In the genomic region with DNA sequence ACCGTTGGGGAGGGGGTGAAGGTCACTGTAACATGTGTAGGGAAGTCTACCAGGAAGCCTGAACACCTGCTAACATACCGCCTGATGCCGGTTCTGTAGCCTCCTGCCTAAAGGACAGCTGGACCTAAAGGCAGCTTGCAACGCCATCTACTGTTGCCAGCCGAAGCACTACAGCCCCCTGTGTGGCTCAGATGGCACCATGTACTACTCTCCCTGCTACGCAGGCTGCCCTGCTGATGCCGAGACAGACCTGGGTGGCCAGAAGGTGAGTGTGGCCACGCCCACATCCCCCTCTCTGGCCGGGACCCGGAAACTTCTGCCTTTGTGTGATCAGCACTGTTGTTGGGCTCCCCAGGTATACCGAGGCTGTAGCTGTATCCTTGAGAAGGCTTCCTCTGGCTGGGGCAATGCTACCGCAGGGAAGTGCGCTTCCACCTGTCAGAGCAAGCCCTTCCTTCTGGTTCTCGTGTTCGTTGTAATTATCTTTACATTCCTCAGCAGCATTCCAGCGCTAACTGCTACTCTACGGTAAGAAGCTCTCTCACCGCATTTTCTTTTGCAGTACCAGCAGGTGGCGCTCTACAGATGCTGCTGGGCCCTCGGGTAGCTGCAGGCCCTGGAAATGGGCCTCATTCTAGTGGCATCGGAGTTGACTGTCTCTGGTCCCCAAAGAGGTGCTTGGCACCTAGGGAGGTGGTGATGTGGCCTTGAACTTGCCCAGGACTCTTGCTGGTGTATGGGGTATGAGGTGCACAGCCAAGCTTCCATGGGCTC, we compare ENCODE assay signal across 7 mouse cellular contexts. TPM values are rescaled to one million over a fixed set of nuclear protein-coding genes. Genes with fewer than 3 reads are reported as not detected.
A peak's percentile ranks its signal among the peaks of the same experiment; 100 is the strongest.
DNase-seq lines count a peak whose midpoint lies in the region; ATAC-seq and TF ChIP-seq lines count a peak whose summit lies in the region.

No protein-coding gene starts in this region.

- no peak for TF ChIP-seq POLR2A in embryonic fibroblast, embryonic 13.5 days (IDR thresholded peaks at IDR 0.05; ENCODE audit: low read depth, low read length)

- H3K9me3 ChIP-seq in hindbrain, postnatal 0 days (ENCODE audit: low read length) = no peaks in the 10 kb centered on the region
- no peaks in the 10 kb centered on the region for H3K9me3 ChIP-seq in lung, postnatal 0 days (ENCODE audit: low read length)

- H3K4me2 ChIP-seq in hindbrain, postnatal 0 days (ENCODE audit: low read depth, low read length) = no peak overlapping the region
- H3K4me2 ChIP-seq in lung, postnatal 0 days (replicated peaks; ENCODE audit: low read depth, low read length) = no peak overlapping the region; the same call in 1 of the 2 replicates

- no peak overlapping the region for H3K27ac ChIP-seq in embryonic fibroblast, embryonic 13.5 days (ENCODE audit: insufficient read depth, low read length)
- H3K27ac ChIP-seq in hindbrain, postnatal 0 days = no peak overlapping the region
- H3K27ac ChIP-seq in lung, postnatal 0 days (ENCODE audit: low read length) = no peak overlapping the region

- TF ChIP-seq EP300 in lung, postnatal 0 days (IDR thresholded peaks at IDR 0.05) = no peak

- WGBS in hindbrain, postnatal 0 days = 9% methylated on average over 21 of the region's 21 CpGs
- WGBS in lung, postnatal 0 days = 7% methylated on average over 20 of the region's 21 CpGs

- no peaks in the 10 kb centered on the region for H3K27me3 ChIP-seq in hindbrain, postnatal 0 days (ENCODE audit: insufficient read depth, low read length)
- H3K27me3 ChIP-seq in lung, postnatal 0 days (replicated peaks; ENCODE audit: insufficient read depth, low read length) = no peaks in the 10 kb centered on the region
- no peaks in the 10 kb centered on the region for H3K27me3 ChIP-seq in splenic B cell, adult 2 months (ENCODE audit: control insufficient read depth, insufficient read depth, low read length, poor library complexity, severe bottlenecking)

- no peaks in the 10 kb centered on the region for H3K4me1 ChIP-seq in embryonic fibroblast, embryonic 13.5 days (ENCODE audit: control insufficient read depth, insufficient read depth, low read length)
- no peaks in the 10 kb centered on the region for H3K4me1 ChIP-seq in hindbrain, postnatal 0 days (ENCODE audit: insufficient read depth, low read length)
- no peaks in the 10 kb centered on the region for H3K4me1 ChIP-seq in lung, postnatal 0 days (ENCODE audit: insufficient read depth, low read depth, low read length)

- no peak overlapping the region for H3K9ac ChIP-seq in hindbrain, postnatal 0 days (replicated peaks; ENCODE audit: low read length)
- no peak overlapping the region for H3K9ac ChIP-seq in lung, postnatal 0 days (replicated peaks; ENCODE audit: low read depth)

- DNase-seq in ovary, postnatal 10 days (ENCODE audit: low spot score) = peak; percentile 4
- no peak for DNase-seq in ovary, adult 18-20 months (ENCODE audit: low spot score)
- peak; percentile 9 for DNase-seq in adipocyte (ENCODE audit: low spot score)
- peak; percentile 64 for DNase-seq in hindbrain, postnatal 0 days (ENCODE audit: low spot score)
- peak; percentile 57 for DNase-seq in lung, postnatal 0 days (ENCODE audit: low spot score)
- DNase-seq in splenic B cell, adult 2 months (ENCODE audit: low read depth, low spot score) = peak; percentile 63

- peak; percentile 58 for TF ChIP-seq CTCF in embryonic fibroblast, embryonic 13.5 days (IDR thresholded peaks at IDR 0.05; ENCODE audit: borderline replicate concordance, insufficient read depth, low read length)
- TF ChIP-seq CTCF in hindbrain, postnatal 0 days (IDR thresholded peaks at IDR 0.05; ENCODE audit: low read depth) = peak; percentile 84
- TF ChIP-seq CTCF in lung, postnatal 0 days (IDR thresholded peaks at IDR 0.05) = peak; percentile 82

- H3K4me3 ChIP-seq in embryonic fibroblast, embryonic 13.5 days (ENCODE audit: insufficient read depth, low read length) = no peak overlapping the region
- no peak overlapping the region for H3K4me3 ChIP-seq in hindbrain, postnatal 0 days (ENCODE audit: low read length)
- no peak overlapping the region for H3K4me3 ChIP-seq in lung, postnatal 0 days (ENCODE audit: low read depth, low read length)

- ATAC-seq in hindbrain, postnatal 0 days = peak; percentile 57; the same call in 1 of the 2 replicates
- peak; percentile 66 for ATAC-seq in lung, postnatal 0 days

- no peaks in the 10 kb centered on the region for H3K36me3 ChIP-seq in hindbrain, postnatal 0 days (ENCODE audit: insufficient read depth, low read length)
- no peaks in the 10 kb centered on the region for H3K36me3 ChIP-seq in lung, postnatal 0 days (ENCODE audit: insufficient read depth, low read length)
- peaks cover 2% of the 10 kb centered on the region for H3K36me3 ChIP-seq in splenic B cell, adult 2 months (ENCODE audit: control insufficient read depth, insufficient read depth, low read length, poor library complexity, severe bottlenecking)

RNA-seq across cellular contexts. Expression of a gene that starts 16.4 kb away (rescaled TPM):
- 4.2 and 8.0 TPM in 2 replicates for polyA plus RNA-seq in embryonic fibroblast, embryonic 13.5 days (2011; ENCODE audit: insufficient read length, low read depth, missing spikeins)
- total RNA-seq in hindbrain, postnatal 0 days (2014; rRNA removed) = 4.0 and 5.4 TPM in 2 replicates
- 2.0 and 2.9 TPM in 2 replicates for polyA plus RNA-seq in hindbrain, postnatal 0 days (2015; fragmentation: Nextera tagmentation; extraction: Ambion mirVana)
- 0.20 and 0.21 TPM in 2 replicates for polyA plus RNA-seq in lung, postnatal 0 days (2015; fragmentation: Nextera tagmentation; extraction: Ambion mirVana)

RNA-seq across cellular contexts. Expression of a gene that starts 27.3 kb away (rescaled TPM):
- polyA plus RNA-seq in embryonic fibroblast, embryonic 13.5 days (2011; ENCODE audit: insufficient read length, low read depth, missing spikeins) = not detected in 2 replicates
- 9.0 and 11.1 TPM in 2 replicates for total RNA-seq in hindbrain, postnatal 0 days (2014; rRNA removed)
- polyA plus RNA-seq in hindbrain, postnatal 0 days (2015; fragmentation: Nextera tagmentation; extraction: Ambion mirVana) = 2.8 and 2.9 TPM in 2 replicates
- 0.05 and 0.06 TPM in 2 replicates for polyA plus RNA-seq in lung, postnatal 0 days (2015; fragmentation: Nextera tagmentation; extraction: Ambion mirVana)
